Mouse (Mus musculus) kidney, embryonic 16.5 days (tissue): Measurements from ENCODE around the gene Sly. TPM values are rescaled to one million over a fixed set of nuclear protein-coding genes. Genes with fewer than 3 reads are reported as not detected.
"Not testable (repeated sequence)": the region's sequence is repeated elsewhere in the genome, so short reads cannot be mapped to it uniquely, and the experiment has no call there.

Source experiments
- ATAC-seq: fragments of 200-750 bp; cut with Nextera tagmentation; 2 replicates; pipeline ENCODE4 v1.8.0; 2017; ENCODE audit warnings: moderate TSS enrichment; ENCODE audit not compliant: low FRiP score, low TSS enrichment
- H3K27ac ChIP-seq: fragments of 300-500 bp; sonication (generic); 2 replicates; pipeline ENCODE4 v1.5.1; 2014; ENCODE audit warnings: low read length
- H3K27me3 ChIP-seq: fragments of 300-500 bp; sonication (generic); 2 replicates; pipeline ENCODE4 v1.6.1; 2014; ENCODE audit warnings: low read length, control low read depth, mixed read lengths; ENCODE audit not compliant: insufficient read depth
- H3K36me3 ChIP-seq: fragments of 300-500 bp; sonication (generic); 2 replicates; pipeline ENCODE4 v1.6.1; 2014; ENCODE audit warnings: low read length, control low read depth, mixed read lengths; ENCODE audit not compliant: insufficient read depth
- H3K4me1 ChIP-seq: fragments of 300-500 bp; sonication (generic); 2 replicates; pipeline ENCODE4 v1.6.1; 2014; ENCODE audit warnings: low read length, control low read depth, mixed read lengths; ENCODE audit not compliant: insufficient read depth
- H3K4me2 ChIP-seq: fragments of 300-500 bp; sonication (generic); replicated peaks from 2 replicates; pipeline ENCODE4 v1.6.1; 2014; ENCODE audit warnings: low read depth, low read length
- H3K4me3 ChIP-seq: fragments of 300-500 bp; sonication (generic); 2 replicates; pipeline ENCODE4 v1.5.1; 2014; ENCODE audit warnings: mild to moderate bottlenecking, low read length
- H3K9ac ChIP-seq: fragments of 300-500 bp; sonication (generic); replicated peaks from 2 replicates; pipeline ENCODE4 v1.6.1; 2014; ENCODE audit warnings: low read length
- H3K9me3 ChIP-seq: fragments of 300-500 bp; sonication (generic); 2 replicates; pipeline ENCODE4 v1.6.1; 2016; ENCODE audit warnings: low read length, control low read depth
- WGBS: fragments of 180-500 bp; shearing (Covaris S2); extraction: QIAGEN DNeasy Blood & Tissue Kit; methylation state at CpG from one replicate; pipeline ENCODE4 v1.1.7; 2014; 5-methylcytosine and 5-hydroxymethylcytosine counted together
- polyA plus RNA-seq: library from polyadenylated mRNA; unstranded; fragments of >200 nt; fragmentation: Nextera tagmentation; extraction: Ambion mirVana; gene quantifications from 2 replicates; pipeline ENCODE4 v1.2.1, GENCODE M21; 2015

Gene Sly
- polyA plus RNA-seq = not detected in 2 replicates

DNA sequence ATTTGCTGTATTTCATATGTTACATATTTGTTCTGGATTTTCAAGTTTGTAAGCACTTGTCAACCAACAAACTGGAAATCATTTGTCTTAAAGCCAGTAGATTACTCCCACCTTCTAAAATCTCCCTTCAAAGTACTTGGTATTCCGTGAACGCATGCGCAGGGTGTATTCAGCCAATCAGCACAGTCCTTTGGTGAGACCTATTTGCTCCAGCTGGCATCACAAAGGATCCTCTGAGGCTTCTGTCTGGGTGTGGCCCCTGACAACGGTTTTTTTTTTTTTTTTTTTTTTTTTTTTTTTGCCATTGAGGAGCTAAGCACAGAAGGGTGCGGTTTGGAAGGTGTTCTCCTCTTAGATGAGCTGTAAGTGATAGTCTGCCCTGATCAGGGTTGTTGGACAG, at the start of gene Sly:
Sly (plus strand) TSS at position 301 of the 400 bp plus-strand sequence.
- H3K4me3 ChIP-seq, H3K4me1 ChIP-seq, H3K27me3 ChIP-seq, H3K9me3 ChIP-seq, ATAC-seq, H3K9ac ChIP-seq, H3K4me2 ChIP-seq, H3K27ac ChIP-seq, H3K36me3 ChIP-seq: not testable (repeated sequence)
- no CpG with 5 or more reads among the region's 5 CpGs for WGBS
